Mouse (Mus musculus) ovary, postnatal 14 days (tissue): Measurements from ENCODE around the gene Narf.

Experiments
- DNase-seq: peaks from one replicate; pipeline ENCODE4 v3.0.0; 2022; ENCODE audit warnings: low spot score

Gene Narf

DNA sequence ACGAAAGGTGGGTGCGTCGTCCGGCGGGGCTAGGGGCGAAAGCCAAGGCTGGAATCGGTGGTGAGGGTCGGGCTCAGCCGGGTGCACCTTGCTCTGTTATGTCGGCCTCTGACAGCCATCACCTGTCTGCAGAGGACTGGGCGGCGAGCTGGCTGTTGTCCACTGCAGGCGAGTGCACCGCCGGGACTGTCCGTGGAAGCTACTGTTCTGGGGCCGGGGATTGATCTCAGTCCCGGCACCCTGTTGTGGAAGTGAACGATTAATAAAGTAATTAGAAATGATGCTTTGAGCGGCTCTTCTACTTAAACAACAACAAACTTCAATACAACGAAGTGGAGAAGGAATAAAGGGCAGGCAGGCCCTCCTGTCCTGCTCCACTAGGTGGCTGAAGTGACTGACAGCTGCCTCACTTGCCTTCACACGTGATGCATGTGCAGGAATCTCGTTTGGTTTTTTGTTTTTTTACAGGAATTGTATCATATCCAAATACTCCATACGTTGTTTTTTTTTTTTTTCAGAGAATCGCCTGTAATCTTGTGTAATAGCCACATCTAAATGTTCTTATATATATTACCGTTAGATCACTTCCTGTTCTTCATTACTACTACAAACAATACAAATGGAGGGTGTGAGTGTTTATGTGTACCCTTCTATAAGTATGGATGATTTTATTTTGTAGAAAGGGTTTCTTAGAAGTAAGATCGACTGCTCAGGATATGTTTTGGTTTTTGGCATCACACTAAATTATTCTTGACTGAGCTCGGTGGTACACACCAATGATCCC lies 484 bp downstream of the Narf start:
- DNase-seq: no peak

DNA sequence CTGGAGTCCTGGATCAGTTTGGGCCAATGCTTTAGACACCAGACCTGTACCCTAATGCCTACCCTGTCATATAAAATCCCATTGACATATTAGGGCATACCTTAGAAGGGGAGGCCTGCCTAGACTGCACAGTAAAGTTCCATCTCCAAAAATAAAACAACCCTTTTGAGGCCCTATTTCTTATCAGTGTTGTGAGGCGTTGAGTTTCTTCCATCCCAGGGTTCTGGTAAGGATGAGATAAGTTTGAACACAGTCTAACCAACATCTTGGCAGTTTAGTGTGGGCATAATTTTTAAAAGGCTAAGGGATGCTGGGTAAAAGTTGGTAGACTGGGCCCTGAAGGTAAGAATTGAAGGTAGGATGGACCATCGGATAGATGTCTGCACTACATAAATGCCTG lies 2.6 kb downstream of the Narf start:
- DNase-seq: no peak

DNA sequence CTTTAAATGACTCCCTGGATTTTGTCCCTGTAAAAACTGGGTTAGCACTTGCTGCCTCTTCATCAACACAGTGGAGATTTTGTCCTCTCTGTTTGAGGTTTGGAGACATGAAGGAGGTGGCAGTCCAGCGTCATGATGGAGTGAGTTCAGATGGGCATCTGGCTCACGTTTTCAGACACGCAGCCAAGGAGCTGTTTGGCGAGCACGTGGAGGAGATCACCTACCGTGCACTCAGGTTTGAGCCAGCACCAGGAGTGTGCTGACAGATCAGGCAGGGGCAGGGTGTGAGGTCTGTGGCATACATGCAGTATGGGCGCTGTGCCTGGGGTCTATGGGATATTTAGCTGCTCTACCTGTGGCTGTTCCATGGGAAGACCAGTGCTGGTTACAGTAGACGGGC lies 13.1 kb downstream of the Narf start:
- DNase-seq: no peak

- peak; percentile 84 for DNase-seq
Measured at GRCm38 (mm10) chr11:121259160-121260100, 22.4 kb downstream of the Narf start, which contains the start of gene Foxk2. Gene Foxk2 (plus strand): TSS chr11:121259990.

DNA sequence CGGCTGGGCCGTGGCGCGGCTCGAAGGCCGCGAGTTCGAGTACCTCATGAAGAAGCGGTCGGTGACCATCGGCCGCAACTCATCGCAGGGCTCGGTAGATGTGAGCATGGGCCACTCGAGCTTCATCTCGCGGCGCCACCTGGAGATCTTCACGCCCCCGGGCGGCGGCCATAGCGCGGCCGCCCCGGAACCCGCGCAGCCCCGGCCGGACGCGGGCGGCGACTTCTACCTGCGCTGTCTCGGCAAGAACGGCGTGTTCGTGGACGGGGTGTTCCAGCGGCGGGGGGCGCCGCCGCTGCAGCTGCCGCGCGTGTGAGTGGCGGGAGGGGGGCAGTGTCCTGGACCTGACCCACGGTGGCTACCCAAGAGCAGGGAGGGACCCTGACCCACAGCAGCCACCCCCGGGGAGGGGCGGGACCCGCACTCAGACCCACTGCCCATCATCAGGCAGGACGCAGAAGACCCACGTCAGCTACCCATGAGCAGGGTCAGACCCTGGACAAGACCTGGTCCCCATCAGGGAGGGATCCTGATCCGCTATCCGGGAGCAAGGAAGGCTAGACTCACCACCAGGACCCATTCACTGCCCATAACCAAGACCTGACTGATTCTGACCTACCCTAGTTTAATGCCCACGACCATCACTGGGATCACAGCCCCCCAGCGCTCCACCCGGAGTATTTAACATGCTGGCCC lies 23.3 kb downstream of the Narf start:
- DNase-seq: peak; percentile 27

- DNase-seq: no peak
Measured at GRCm38 (mm10) chr11:121261074-121261473, 24.0 kb downstream of the Narf start.

GRCm38 (mm10) chr11:121277516-121277915 lies 40.5 kb downstream of the Narf start:
- DNase-seq: no peak

- DNase-seq: no peak
Measured at GRCm38 (mm10) chr11:121278011-121278410, 41.0 kb downstream of the Narf start.

GRCm38 (mm10) chr11:121282911-121283310 lies 45.9 kb downstream of the Narf start:
- DNase-seq: no peak

GRCm38 (mm10) chr11:121289859-121290258 lies 52.8 kb downstream of the Narf start:
- no peak for DNase-seq

DNA sequence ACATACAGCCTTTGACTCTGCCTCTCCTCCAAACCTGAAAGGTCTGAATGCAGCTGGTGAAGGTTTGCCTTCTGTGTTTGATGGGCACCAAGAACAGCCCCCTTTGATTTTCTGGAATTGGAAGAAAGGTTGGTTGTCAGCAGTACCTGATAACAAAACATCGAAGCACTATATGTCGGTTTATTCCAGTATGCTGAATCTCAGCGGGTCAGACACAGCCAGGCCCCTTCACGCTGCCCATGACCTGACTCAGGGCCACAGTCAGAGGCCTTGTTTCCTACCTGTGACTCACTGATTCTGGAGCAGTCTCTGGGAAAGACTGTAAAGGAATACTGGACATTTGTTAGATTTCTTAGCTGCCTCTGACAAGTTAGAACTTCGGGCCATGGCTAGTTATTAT lies 57.7 kb downstream of the Narf start:
- no peak for DNase-seq

- no peak for DNase-seq
Measured at GRCm38 (mm10) chr11:121298493-121298892, 61.4 kb downstream of the Narf start.

DNA sequence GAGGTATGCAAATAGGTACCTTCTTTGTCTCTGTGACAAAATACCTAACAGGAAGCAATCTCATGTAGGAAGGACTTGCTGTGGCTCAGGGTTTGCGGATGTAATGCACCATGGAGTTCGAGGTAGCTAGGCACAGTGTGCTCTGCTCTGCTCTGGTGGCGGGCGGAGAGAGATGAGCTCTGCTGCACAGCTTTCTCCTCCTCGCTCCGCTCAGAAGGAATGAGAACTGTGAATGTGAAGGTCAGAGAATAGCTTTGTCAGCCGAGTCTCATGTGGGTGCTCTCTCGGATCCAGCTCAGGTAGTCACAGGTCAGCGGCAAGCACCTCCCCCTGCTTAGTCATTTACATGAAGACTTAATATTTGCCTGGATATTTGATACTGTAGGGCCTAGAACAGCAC lies 63.2 kb downstream of the Narf start:
- DNase-seq: no peak

DNA sequence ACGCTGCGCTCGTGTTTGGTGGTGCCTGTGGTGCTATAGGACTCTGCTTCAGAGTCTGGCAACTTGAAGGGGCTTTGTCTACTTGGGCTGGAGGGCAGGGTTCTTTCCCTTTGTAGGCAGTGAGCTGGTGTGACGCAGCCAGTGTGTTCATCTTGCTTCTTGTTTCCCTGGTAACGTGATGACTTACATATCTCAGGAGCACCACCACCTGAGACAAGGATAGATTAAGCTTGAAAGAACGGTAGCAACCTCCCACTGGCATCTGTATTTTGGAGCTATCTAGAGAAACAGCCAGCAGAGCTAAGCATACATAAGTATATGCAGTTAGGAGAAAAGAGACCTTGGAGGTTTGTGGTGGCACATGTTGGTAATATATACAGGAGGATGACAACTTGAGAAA lies 68.3 kb downstream of the Narf start:
- DNase-seq: no peak
